Mouse (Mus musculus) hindbrain, embryonic 10.5 days (tissue): Measurements from ENCODE around the gene Myo1d. TPM values are rescaled to one million over a fixed set of nuclear protein-coding genes. Genes with fewer than 3 reads are reported as not detected.

Experiments
- DNase-seq: peaks from one replicate; pipeline ENCODE4 v3.0.0-alpha.2; 2017; ENCODE audit warnings: low spot score
- H3K27ac ChIP-seq: fragments of 300-500 bp; sonication (generic); 2 replicates; pipeline ENCODE4 v1.5.1; 2016; ENCODE audit warnings: mild to moderate bottlenecking, moderate library complexity
- H3K27me3 ChIP-seq: fragments of 300-500 bp; sonication (generic); 2 replicates; pipeline ENCODE4 v1.6.1; 2016; ENCODE audit warnings: mild to moderate bottlenecking; ENCODE audit not compliant: poor library complexity, insufficient read depth, severe bottlenecking
- H3K36me3 ChIP-seq: fragments of 300-500 bp; sonication (generic); 2 replicates; pipeline ENCODE4 v1.6.1; 2016; ENCODE audit warnings: mild to moderate bottlenecking, moderate library complexity
- H3K4me1 ChIP-seq: fragments of 300-500 bp; sonication (generic); replicated peaks from 2 replicates; pipeline ENCODE4 v1.6.1; 2016; ENCODE audit warnings: mild to moderate bottlenecking
- H3K4me3 ChIP-seq: fragments of 300-500 bp; sonication (generic); 2 replicates; pipeline ENCODE4 v1.5.1; 2016; ENCODE audit warnings: mild to moderate bottlenecking, moderate library complexity
- H3K9me3 ChIP-seq: fragments of 300-500 bp; sonication (generic); 2 replicates; pipeline ENCODE4 v1.6.1; 2016; ENCODE audit warnings: mild to moderate bottlenecking, moderate library complexity
- WGBS: fragments of 180-500 bp; shearing (Covaris S2); methylation state at CpG from one replicate; pipeline ENCODE4 v1.1.7; 2016; 5-methylcytosine and 5-hydroxymethylcytosine counted together
- polyA plus RNA-seq: library from polyadenylated mRNA; unstranded; fragments of >200 nt; fragmentation: Nextera tagmentation; extraction: Ambion mirVana; gene quantifications from 2 replicates; pipeline ENCODE4 v1.2.1, GENCODE M21; 2016

Gene Myo1d
- polyA plus RNA-seq = 2.4 and 2.6 TPM in 2 replicates

- Histone ChIP-seq H3K4me1 (peaks cover 13% of the 10 kb centered on the region), H3K27me3 (peaks cover 26% of the 10 kb centered on the region), H3K4me3 (peak within 1 kb of the TSS; percentile 72), H3K9me3 (no peaks in the 10 kb centered on the region), H3K27ac (peak within 1 kb of the TSS; percentile 82), H3K36me3 (no peaks in the 10 kb centered on the region)
- DNase-seq = peak; percentile 84
- under 1% methylated on average over 87 of the region's 87 CpGs for WGBS
Measured at GRCm38 (mm10) chr11:80779527-80780344, at the start of gene Myo1d. Myo1d (minus strand) TSS chr11:80780025.

- DNase-seq = no peak
- no peak overlapping the region for H3K4me3 ChIP-seq
- H3K9me3 ChIP-seq = no peaks in the 10 kb centered on the region
- H3K27ac ChIP-seq = no peak overlapping the region
- WGBS = 90% methylated on average over 9 of the region's 9 CpGs
- peaks cover 74% of the 10 kb centered on the region for H3K36me3 ChIP-seq
- no peaks in the 10 kb centered on the region for H3K27me3 ChIP-seq
- peaks cover 20% of the 10 kb centered on the region for H3K4me1 ChIP-seq
Measured at GRCm38 (mm10) chr11:80821794-80822193, 42.0 kb upstream of the Myo1d start.

- DNase-seq = no peak
- H3K36me3 ChIP-seq = peaks cover 79% of the 10 kb centered on the region
- H3K9me3 ChIP-seq = no peaks in the 10 kb centered on the region
- H3K27me3 ChIP-seq = no peaks in the 10 kb centered on the region
- H3K27ac ChIP-seq = no peak overlapping the region
- H3K4me1 ChIP-seq = peaks cover 20% of the 10 kb centered on the region
- no peak overlapping the region for H3K4me3 ChIP-seq
- 62% methylated on average over 14 of the region's 14 CpGs for WGBS
Measured at GRCm38 (mm10) chr11:80821296-80821695, 41.5 kb upstream of the Myo1d start.

- 92% methylated on average over 3 of the region's 3 CpGs for WGBS
- Histone ChIP-seq H3K27me3 (no peaks in the 10 kb centered on the region), H3K4me3 (no peak overlapping the region), H3K9me3 (no peaks in the 10 kb centered on the region), H3K27ac (no peak overlapping the region), H3K36me3 (peaks cover 91% of the 10 kb centered on the region), H3K4me1 (peaks cover 20% of the 10 kb centered on the region)
- no peak for DNase-seq
Measured at GRCm38 (mm10) chr11:80820085-80820484, 40.3 kb upstream of the Myo1d start.

- no peaks in the 10 kb centered on the region for H3K9me3 ChIP-seq
- peak; percentile 79 for DNase-seq
- H3K27me3 ChIP-seq = no peaks in the 10 kb centered on the region
- peak overlapping the region; percentile 23; the same call in 1 of the 2 replicates for H3K27ac ChIP-seq
- peaks cover 95% of the 10 kb centered on the region for H3K36me3 ChIP-seq
- H3K4me3 ChIP-seq = no peak overlapping the region
- WGBS = 46% methylated on average over 11 of the region's 11 CpGs
- H3K4me1 ChIP-seq = peaks cover 20% of the 10 kb centered on the region
Measured at GRCm38 (mm10) chr11:80818060-80818697, 38.4 kb upstream of the Myo1d start.

- no peak for DNase-seq
- peaks cover 41% of the 10 kb centered on the region for H3K4me1 ChIP-seq
- H3K27ac ChIP-seq = no peak overlapping the region
- H3K4me3 ChIP-seq = no peak overlapping the region
- 88% methylated on average over 7 of the region's 7 CpGs for WGBS
- H3K27me3 ChIP-seq = peaks cover 4% of the 10 kb centered on the region; the same call in 1 of the 2 replicates
- no peaks in the 10 kb centered on the region for H3K9me3 ChIP-seq
- H3K36me3 ChIP-seq = peaks cover 78% of the 10 kb centered on the region
Measured at GRCm38 (mm10) chr11:80815354-80815753, 35.5 kb upstream of the Myo1d start.

GRCm38 (mm10) chr11:80811156-80811555 is 31.3 kb upstream of the Myo1d start:
- 28% methylated on average over 5 of the region's 5 CpGs for WGBS
- Histone ChIP-seq H3K4me1 (peaks cover 39% of the 10 kb centered on the region), H3K27me3 (peaks cover 12% of the 10 kb centered on the region; the same call in 1 of the 2 replicates), H3K36me3 (peaks cover 40% of the 10 kb centered on the region), H3K27ac (peak overlapping the region; percentile 96), H3K4me3 (peak overlapping the region; percentile 72), H3K9me3 (no peaks in the 10 kb centered on the region)
- no peak for DNase-seq

GRCm38 (mm10) chr11:80809993-80810821 is 30.4 kb upstream of the Myo1d start, which contains the start of gene Tmem98:
Tmem98 (plus strand) TSS chr11:80810175.
- H3K4me3 ChIP-seq = peak within 1 kb of the TSS; percentile 72
- peaks cover 39% of the 10 kb centered on the region for H3K4me1 ChIP-seq
- no peaks in the 10 kb centered on the region for H3K9me3 ChIP-seq
- 1% methylated on average over 54 of the region's 54 CpGs for WGBS
- peaks cover 31% of the 10 kb centered on the region for H3K36me3 ChIP-seq
- H3K27ac ChIP-seq = peak within 1 kb of the TSS; percentile 96
- peak; percentile 71 for DNase-seq
- peaks cover 12% of the 10 kb centered on the region; the same call in 1 of the 2 replicates for H3K27me3 ChIP-seq

GRCm38 (mm10) chr11:80809666-80809992 is 29.8 kb upstream of the Myo1d start:
- peaks cover 12% of the 10 kb centered on the region; the same call in 1 of the 2 replicates for H3K27me3 ChIP-seq
- peak overlapping the region; percentile 96 for H3K27ac ChIP-seq
- peaks cover 39% of the 10 kb centered on the region for H3K4me1 ChIP-seq
- 33% methylated on average over 5 of the region's 6 CpGs for WGBS
- H3K4me3 ChIP-seq = peak overlapping the region; percentile 72
- no peak for DNase-seq
- H3K36me3 ChIP-seq = peaks cover 25% of the 10 kb centered on the region
- H3K9me3 ChIP-seq = no peaks in the 10 kb centered on the region

GRCm38 (mm10) chr11:80808551-80809070 is 28.8 kb upstream of the Myo1d start:
- H3K27ac ChIP-seq = 0 out of 2 replicates have a peak overlapping the region, but pooled peaks have one; percentile 96
- WGBS = 68% methylated on average over 6 of the region's 6 CpGs
- no peak for DNase-seq
- peaks cover 15% of the 10 kb centered on the region for H3K36me3 ChIP-seq
- H3K4me3 ChIP-seq = no peak overlapping the region
- H3K9me3 ChIP-seq = no peaks in the 10 kb centered on the region
- H3K4me1 ChIP-seq = peaks cover 39% of the 10 kb centered on the region
- peaks cover 12% of the 10 kb centered on the region; the same call in 1 of the 2 replicates for H3K27me3 ChIP-seq

- WGBS = 58% methylated on average over 3 of the region's 3 CpGs
- Histone ChIP-seq H3K27me3 (no peaks in the 10 kb centered on the region), H3K4me3 (no peak overlapping the region), H3K36me3 (no peaks in the 10 kb centered on the region), H3K9me3 (no peaks in the 10 kb centered on the region), H3K4me1 (no peaks in the 10 kb centered on the region), H3K27ac (no peak overlapping the region)
- no peak for DNase-seq
Measured at GRCm38 (mm10) chr11:80802706-80803105, 22.9 kb upstream of the Myo1d start.

- no peak overlapping the region for H3K27ac ChIP-seq
- H3K4me1 ChIP-seq = no peaks in the 10 kb centered on the region
- no peaks in the 10 kb centered on the region for H3K9me3 ChIP-seq
- H3K4me3 ChIP-seq = no peak overlapping the region
- DNase-seq = no peak
- H3K36me3 ChIP-seq = no peaks in the 10 kb centered on the region
- H3K27me3 ChIP-seq = no peaks in the 10 kb centered on the region
- WGBS = 45% methylated on average over 3 of the region's 3 CpGs
Measured at GRCm38 (mm10) chr11:80799979-80800378, 20.2 kb upstream of the Myo1d start.
